Mouse (Mus musculus) E14TG2a.4 (cell line): ENCODE measurements at regions not wholly inside any gene's neighbourhood (a gene's known extent, or its start where the extent isn't known, plus 50 kb on each side); places are given as distances from the start of the nearest gene placed in this dataset.

Experiments
- CTCF ChIP-seq: conservative IDR thresholded peaks from 2 replicates; pipeline ENCODE4 v1.5.1; 2014; ENCODE audit warnings: low read length
- NANOG ChIP-seq: IDR thresholded peaks from 2 replicates; pipeline ENCODE4 v1.6.1; 2014; ENCODE audit warnings: borderline replicate concordance, low read length, mixed read lengths

- TF ChIP-seq CTCF: no peak
- TF ChIP-seq NANOG: no peak
Observed at GRCm38 (mm10) chr2:114443801-114444200, 211.0 kb downstream of the Dph6 start.
